Mouse (Mus musculus): Measurements from ENCODE around the gene Kcnk6. TPM values are rescaled to one million over a fixed set of nuclear protein-coding genes. Genes with fewer than 3 reads are reported as not detected.
A peak's percentile ranks its signal among the peaks of the same experiment; 100 is the strongest.

Kcnk6 gene
- polyA plus RNA-seq (2016; fragmentation: Nextera tagmentation; extraction: Ambion mirVana): 1.2 and 1.4 TPM in 2 replicates

- Histone ChIP-seq H3K4me1 (no peaks in the 10 kb centered on the region), H3K4me3 (peak within 1 kb of the TSS; percentile 53), H3K9me3 (no peaks in the 10 kb centered on the region), H3K36me3 (no peaks in the 10 kb centered on the region), H3K9ac (peak within 1 kb of the TSS; percentile 75), H3K27ac (no peak within 1 kb of the TSS), H3K4me2 (replicated peaks) (peak within 1 kb of the TSS; percentile 97), H3K27me3 (peaks cover 28% of the 10 kb centered on the region)
- no peak for ATAC-seq (ENCODE audit: insufficient number of reproducible peaks, insufficient read depth, low FRiP score, low TSS enrichment)
- WGBS: 2% methylated on average over 59 of the region's 62 CpGs
Observed at GRCm38 (mm10) chr7:29232247-29233013, at the start of gene Kcnk6. Gene Kcnk6 (minus strand): TSS chr7:29232515.

- Histone ChIP-seq H3K4me1 (peaks cover 5% of the 10 kb centered on the region), H3K27ac (peak within 1 kb of the TSS; percentile 69), H3K4me3 (peak within 1 kb of the TSS; percentile 59), H3K36me3 (no peaks in the 10 kb centered on the region), H3K9me3 (no peaks in the 10 kb centered on the region), H3K27me3 (peaks cover 33% of the 10 kb centered on the region), H3K4me2 (replicated peaks) (peak within 1 kb of the TSS; percentile 99), H3K9ac (peak within 1 kb of the TSS; percentile 60)
- peak; percentile 78 for ATAC-seq (ENCODE audit: insufficient number of reproducible peaks, insufficient read depth, low FRiP score, low TSS enrichment)
- under 1% methylated on average over 80 of the region's 80 CpGs for WGBS
Observed at GRCm38 (mm10) chr7:29281201-29282073, 49.1 kb upstream of the Kcnk6 start, which contains the start of gene Spint2. Gene Spint2 (minus strand): TSS chr7:29281912.

- Histone ChIP-seq H3K36me3 (no peaks in the 10 kb centered on the region), H3K9me3 (no peaks in the 10 kb centered on the region), H3K4me1 (peaks cover 5% of the 10 kb centered on the region), H3K27ac (no peak overlapping the region), H3K27me3 (peaks cover 33% of the 10 kb centered on the region), H3K4me2 (replicated peaks) (peak overlapping the region; percentile 99), H3K9ac (peak overlapping the region; percentile 60; the same call in 1 of the 2 replicates), H3K4me3 (peak overlapping the region; percentile 59)
- WGBS: 12% methylated on average over 13 of the region's 13 CpGs
- no peak for ATAC-seq (ENCODE audit: insufficient number of reproducible peaks, insufficient read depth, low FRiP score, low TSS enrichment)
Observed at GRCm38 (mm10) chr7:29280801-29281200, 48.5 kb upstream of the Kcnk6 start.

GRCm38 (mm10) chr7:29279924-29280323 is 47.6 kb upstream of the Kcnk6 start:
- no peaks in the 10 kb centered on the region for H3K9me3 ChIP-seq
- H3K4me3 ChIP-seq: no peak overlapping the region
- ATAC-seq (ENCODE audit: insufficient number of reproducible peaks, insufficient read depth, low FRiP score, low TSS enrichment): no peak
- no peak overlapping the region for H3K27ac ChIP-seq
- peaks cover 33% of the 10 kb centered on the region for H3K27me3 ChIP-seq
- no peaks in the 10 kb centered on the region for H3K36me3 ChIP-seq
- 56% methylated on average over 8 of the region's 8 CpGs for WGBS
- H3K4me2 ChIP-seq (replicated peaks): peak overlapping the region; percentile 99
- peaks cover 5% of the 10 kb centered on the region for H3K4me1 ChIP-seq
- H3K9ac ChIP-seq: no peak overlapping the region

- no peak overlapping the region for H3K27ac ChIP-seq
- no peaks in the 10 kb centered on the region for H3K36me3 ChIP-seq
- no peak for ATAC-seq (ENCODE audit: insufficient number of reproducible peaks, insufficient read depth, low FRiP score, low TSS enrichment)
- H3K4me1 ChIP-seq: peaks cover 5% of the 10 kb centered on the region
- H3K9ac ChIP-seq: no peak overlapping the region
- H3K4me3 ChIP-seq: no peak overlapping the region
- H3K27me3 ChIP-seq: peaks cover 33% of the 10 kb centered on the region
- H3K4me2 ChIP-seq (replicated peaks): no peak overlapping the region
- H3K9me3 ChIP-seq: no peaks in the 10 kb centered on the region
Observed at GRCm38 (mm10) chr7:29279261-29279660, 46.9 kb upstream of the Kcnk6 start.

- Histone ChIP-seq H3K4me1 (peaks cover 5% of the 10 kb centered on the region), H3K9ac (no peak overlapping the region), H3K4me2 (replicated peaks) (no peak overlapping the region), H3K27ac (no peak overlapping the region), H3K4me3 (no peak overlapping the region), H3K9me3 (no peaks in the 10 kb centered on the region), H3K27me3 (peaks cover 26% of the 10 kb centered on the region), H3K36me3 (no peaks in the 10 kb centered on the region)
- WGBS: 83% methylated on average over 4 of the region's 4 CpGs
- ATAC-seq (ENCODE audit: insufficient number of reproducible peaks, insufficient read depth, low FRiP score, low TSS enrichment): no peak
Observed at GRCm38 (mm10) chr7:29277510-29277909, 45.2 kb upstream of the Kcnk6 start.

GRCm38 (mm10) chr7:29276715-29277114 is 44.4 kb upstream of the Kcnk6 start:
- ATAC-seq (ENCODE audit: insufficient number of reproducible peaks, insufficient read depth, low FRiP score, low TSS enrichment): no peak
- 61% methylated on average over 5 of the region's 5 CpGs for WGBS
- H3K27ac ChIP-seq: no peak overlapping the region

GRCm38 (mm10) chr7:29271687-29272465 is 39.6 kb upstream of the Kcnk6 start:
- Histone ChIP-seq H3K27me3 (no peaks in the 10 kb centered on the region), H3K4me2 (replicated peaks) (no peak overlapping the region), H3K27ac (no peak overlapping the region), H3K4me3 (no peak overlapping the region), H3K4me1 (no peaks in the 10 kb centered on the region), H3K9ac (no peak overlapping the region), H3K9me3 (no peaks in the 10 kb centered on the region), H3K36me3 (no peaks in the 10 kb centered on the region)
- ATAC-seq (ENCODE audit: insufficient number of reproducible peaks, insufficient read depth, low FRiP score, low TSS enrichment): no peak
- WGBS: 72% methylated on average over 8 of the region's 8 CpGs

More at GRCm38 (mm10) chr7:29276715-29277114, 44.4 kb upstream of the Kcnk6 start:
- Histone ChIP-seq H3K9me3 (no peaks in the 10 kb centered on the region), H3K36me3 (no peaks in the 10 kb centered on the region), H3K4me3 (no peak overlapping the region), H3K27me3 (peaks cover 18% of the 10 kb centered on the region), H3K4me1 (peaks cover 3% of the 10 kb centered on the region), H3K9ac (no peak overlapping the region), H3K4me2 (replicated peaks) (no peak overlapping the region)

- peaks cover 7% of the 10 kb centered on the region; the same call in 1 of the 2 replicates for H3K4me1 ChIP-seq
- 89% methylated on average over 4 of the region's 4 CpGs for WGBS
- no peak overlapping the region for H3K27ac ChIP-seq
- no peaks in the 10 kb centered on the region for H3K27me3 ChIP-seq
- H3K9me3 ChIP-seq: no peaks in the 10 kb centered on the region
- no peak overlapping the region for H3K4me2 ChIP-seq (replicated peaks)
- no peaks in the 10 kb centered on the region for H3K36me3 ChIP-seq
- no peak overlapping the region for H3K4me3 ChIP-seq
- ATAC-seq (ENCODE audit: insufficient number of reproducible peaks, insufficient read depth, low FRiP score, low TSS enrichment): no peak
- no peak overlapping the region for H3K9ac ChIP-seq
Observed at GRCm38 (mm10) chr7:29270445-29270844, 38.1 kb upstream of the Kcnk6 start.

- Histone ChIP-seq H3K4me2 (replicated peaks) (no peak overlapping the region), H3K27ac (no peak overlapping the region), H3K27me3 (no peaks in the 10 kb centered on the region), H3K36me3 (no peaks in the 10 kb centered on the region), H3K9me3 (no peaks in the 10 kb centered on the region), H3K4me3 (no peak overlapping the region), H3K4me1 (peaks cover 10% of the 10 kb centered on the region), H3K9ac (no peak overlapping the region)
- 46% methylated on average over 4 of the region's 4 CpGs for WGBS
- no peak for ATAC-seq (ENCODE audit: insufficient number of reproducible peaks, insufficient read depth, low FRiP score, low TSS enrichment)
Observed at GRCm38 (mm10) chr7:29266931-29267330, 34.6 kb upstream of the Kcnk6 start.

- no peaks in the 10 kb centered on the region for H3K27me3 ChIP-seq
- no peak overlapping the region for H3K9ac ChIP-seq
- no peak overlapping the region for H3K4me2 ChIP-seq (replicated peaks)
- H3K4me1 ChIP-seq: peaks cover 10% of the 10 kb centered on the region
- H3K9me3 ChIP-seq: no peaks in the 10 kb centered on the region
- 76% methylated on average over 7 of the region's 7 CpGs for WGBS
- H3K4me3 ChIP-seq: no peak overlapping the region
- no peaks in the 10 kb centered on the region for H3K36me3 ChIP-seq
- no peak for ATAC-seq (ENCODE audit: insufficient number of reproducible peaks, insufficient read depth, low FRiP score, low TSS enrichment)
- H3K27ac ChIP-seq: no peak overlapping the region
Observed at GRCm38 (mm10) chr7:29265636-29266035, 33.3 kb upstream of the Kcnk6 start.
